Mouse (Mus musculus) megakaryocyte, embryonic 14.5 days (primary cell): ENCODE measurements at regions not wholly inside any gene's neighbourhood (a gene's known extent, or its start where the extent isn't known, plus 50 kb on each side); places are given as distances from the start of the nearest gene placed in this dataset.

Experiments
- FLI1 ChIP-seq: IDR thresholded peaks from 2 replicates; pipeline ENCODE4 v1.6.1; 2012; ENCODE audit warnings: low read length, inconsistent platforms, mixed read lengths
- GATA1 ChIP-seq: IDR thresholded peaks from 3 replicates; pipeline ENCODE4 v1.6.1; 2012; ENCODE audit warnings: mixed read lengths, low read length, inconsistent platforms, borderline replicate concordance

DNA sequence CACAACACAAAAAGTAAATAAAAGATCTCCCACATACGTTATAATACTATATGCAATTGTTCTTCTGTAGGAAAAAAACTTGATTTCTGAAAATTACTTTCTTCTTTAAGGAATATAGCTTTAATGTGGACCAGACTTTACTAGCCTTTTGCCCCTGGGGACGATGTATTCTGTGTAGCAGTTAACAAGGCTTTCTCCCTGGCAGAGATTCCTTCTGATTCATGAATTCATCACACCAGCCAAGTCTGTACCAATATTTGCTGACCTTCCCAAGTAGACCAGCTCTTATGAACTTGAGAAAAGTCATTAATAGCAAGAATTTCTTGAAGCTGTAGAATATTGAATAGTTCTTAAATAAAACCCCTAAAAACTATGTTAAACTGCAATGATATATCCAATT, 68.7 kb upstream of the 4933415F23Rik start:
- TF ChIP-seq GATA1: no peak
- TF ChIP-seq FLI1: no peak
